Mouse (Mus musculus) common myeloid progenitor, adult 5-6 weeks (primary cell): ENCODE data around the gene Olfr101. TPM values are rescaled to one million over a fixed set of nuclear protein-coding genes. Genes with fewer than 3 reads are reported as not detected.

ENCODE experiments used
- ATAC-seq: replicated peaks from 2 replicates; pipeline ENCODE4 v1.8.0; 2016; ENCODE audit warnings: low read depth, mild to moderate bottlenecking, moderate TSS enrichment, inconsistent platforms; ENCODE audit not compliant: poor library complexity, severe bottlenecking
- total RNA-seq: library from RNA; stranded (forward); fragments of 200-1000, 187-1606 nt; gene quantifications from 2 replicates; pipeline ENCODE4 v1.2.3, GENCODE M21; 2017

The Olfr101 gene
- not detected in 2 replicates for total RNA-seq

- no peak for ATAC-seq
Measured at GRCm38 (mm10) chr17:37304213-37304612, at the start of gene Olfr101. Gene Olfr101, minus strand, starts transcription at chr17:37304313.

- no peak for ATAC-seq
Measured at GRCm38 (mm10) chr17:37339598-37339997, 35.5 kb upstream of the Olfr101 start, which contains the start of gene Olfr103. Gene Olfr103, minus strand, starts transcription at chr17:37339698.

GRCm38 (mm10) chr17:37316954-37317353 is 12.8 kb upstream of the Olfr101 start, which contains the start of gene Olfr102:
Gene Olfr102, minus strand, starts transcription at chr17:37317054.
- ATAC-seq = no peak

- no peak for ATAC-seq
Measured at GRCm38 (mm10) chr17:37310146-37310699, 6.1 kb upstream of the Olfr101 start.

GRCm38 (mm10) chr17:37308483-37308882 is 4.4 kb upstream of the Olfr101 start:
- no peak for ATAC-seq

GRCm38 (mm10) chr17:37283360-37283759 is 20.8 kb downstream of the Olfr101 start, which contains the start of gene Olfr99:
Gene Olfr99, minus strand, starts transcription at chr17:37283460.
- ATAC-seq = no peak

GRCm38 (mm10) chr17:37280331-37280730 is 23.8 kb downstream of the Olfr101 start:
- ATAC-seq = no peak

GRCm38 (mm10) chr17:37276573-37276972 is 27.5 kb downstream of the Olfr101 start:
- no peak for ATAC-seq

GRCm38 (mm10) chr17:37275626-37276248 is 28.4 kb downstream of the Olfr101 start:
- ATAC-seq = no peak

- ATAC-seq = peak; percentile 88
Measured at GRCm38 (mm10) chr17:37270702-37271092, 33.4 kb downstream of the Olfr101 start.

- peak; percentile 89 for ATAC-seq
Measured at GRCm38 (mm10) chr17:37270058-37270701, 33.9 kb downstream of the Olfr101 start, which contains the start of gene H2-M3. Gene H2-M3, plus strand, starts transcription at chr17:37270220.

GRCm38 (mm10) chr17:37263626-37264025 is 40.5 kb downstream of the Olfr101 start, which contains the start of gene Olfr98:
Gene Olfr98, minus strand, starts transcription at chr17:37263749.
- ATAC-seq = no peak

GRCm38 (mm10) chr17:37250544-37250943 is 53.6 kb downstream of the Olfr101 start:
- peak; percentile 87 for ATAC-seq

- no peak for ATAC-seq
Measured at GRCm38 (mm10) chr17:37249460-37249859, 54.7 kb downstream of the Olfr101 start.

Other genes with a start within 250 kb of the Olfr101 start
- gene Olfr90, start 215.8 kb downstream of the Olfr101 start, total RNA-seq = not detected in 2 replicates
- gene Olfr91, start 206.0 kb downstream of the Olfr101 start, total RNA-seq = not detected in 2 replicates
- gene Olfr92, start 184.2 kb downstream of the Olfr101 start, total RNA-seq = not detected in 2 replicates
- not detected in 2 replicates for gene Olfr93, start 142.8 kb downstream of the Olfr101 start, total RNA-seq
- 0.24 TPM in 1 of 2 replicates, not detected in the other for gene Ubd, start 110.4 kb downstream of the Olfr101 start, total RNA-seq
- gene Olfr94, start 103.3 kb downstream of the Olfr101 start, total RNA-seq = not detected in 2 replicates
- not detected in 2 replicates for gene Olfr95, start 91.2 kb downstream of the Olfr101 start, total RNA-seq
- gene Olfr96, start 84.2 kb downstream of the Olfr101 start, total RNA-seq = not detected in 2 replicates
- gene Olfr97, start 67.0 kb downstream of the Olfr101 start, total RNA-seq = not detected in 2 replicates
- not detected in 2 replicates for gene Olfr98, start 40.6 kb downstream of the Olfr101 start, total RNA-seq
- gene H2-M3, start 34.1 kb downstream of the Olfr101 start, total RNA-seq = 20.5 and 23.4 TPM in 2 replicates
- gene Olfr99, start 20.9 kb downstream of the Olfr101 start, total RNA-seq = 1.8 TPM in 1 of 2 replicates, not detected in the other
- gene Olfr102, start 12.7 kb upstream of the Olfr101 start, total RNA-seq = not detected in 2 replicates
- not detected in 2 replicates for gene Olfr103, start 35.4 kb upstream of the Olfr101 start, total RNA-seq
- not detected in 2 replicates for gene Olfr104-ps, start 55.3 kb upstream of the Olfr101 start, total RNA-seq
- not detected in 2 replicates for gene Olfr105-ps, start 74.7 kb upstream of the Olfr101 start, total RNA-seq
- gene Olfr106-ps, start 86.1 kb upstream of the Olfr101 start, total RNA-seq = not detected in 2 replicates
- not detected in 2 replicates for gene Olfr107, start 94.9 kb upstream of the Olfr101 start, total RNA-seq
- not detected in 2 replicates for gene Olfr108, start 141.2 kb upstream of the Olfr101 start, total RNA-seq
- not detected in 2 replicates for gene Olfr109, start 154.6 kb upstream of the Olfr101 start, total RNA-seq
- gene H2-M2, start 179.2 kb upstream of the Olfr101 start, total RNA-seq = not detected in 2 replicates
- gene Olfr110, start 188.2 kb upstream of the Olfr101 start, total RNA-seq = not detected in 2 replicates
- gene Olfr111, start 203.7 kb upstream of the Olfr101 start, total RNA-seq = not detected in 2 replicates